Mouse (Mus musculus) forebrain, embryonic 10.5 days (tissue): ENCODE data around the gene Vps54. TPM values are rescaled to one million over a fixed set of nuclear protein-coding genes. Genes with fewer than 3 reads are reported as not detected.

ENCODE experiments used
- DNase-seq: peaks from one replicate; pipeline ENCODE4 v3.0.0-alpha.2; 2017; ENCODE audit warnings: low spot score; ENCODE audit errors: extremely low spot score
- H3K27ac ChIP-seq: fragments of 300-500 bp; sonication (generic); 2 replicates; pipeline ENCODE4 v1.5.1; 2016; ENCODE audit warnings: mild to moderate bottlenecking
- H3K27me3 ChIP-seq: fragments of 300-500 bp; sonication (generic); 2 replicates; pipeline ENCODE4 v1.6.1; 2016; ENCODE audit warnings: mild to moderate bottlenecking; ENCODE audit not compliant: poor library complexity, severe bottlenecking
- H3K36me3 ChIP-seq: fragments of 300-500 bp; sonication (generic); replicated peaks from 2 replicates; pipeline ENCODE4 v1.6.1; 2016; ENCODE audit warnings: mild to moderate bottlenecking, moderate library complexity
- H3K4me1 ChIP-seq: fragments of 300-500 bp; sonication (generic); 2 replicates; pipeline ENCODE4 v1.6.1; 2016
- H3K4me3 ChIP-seq: fragments of 300-500 bp; sonication (generic); 2 replicates; pipeline ENCODE4 v1.5.1; 2016; ENCODE audit warnings: mild to moderate bottlenecking, moderate library complexity
- H3K9me3 ChIP-seq: fragments of 300-500 bp; sonication (generic); 2 replicates; pipeline ENCODE4 v1.6.1; 2016; ENCODE audit warnings: mild to moderate bottlenecking, moderate library complexity
- WGBS: fragments of 180-500 bp; shearing (Covaris S2); methylation state at CpG from one replicate; pipeline ENCODE4 v1.1.7; 2016; 5-methylcytosine and 5-hydroxymethylcytosine counted together
- polyA plus RNA-seq: library from polyadenylated mRNA; unstranded; fragments of >200 nt; fragmentation: Nextera tagmentation; extraction: Ambion mirVana; gene quantifications from 2 replicates; pipeline ENCODE4 v1.2.1, GENCODE M21; 2016

The Vps54 gene
- polyA plus RNA-seq, 1 experiment from 2014 or later = 12.3 TPM

DNA sequence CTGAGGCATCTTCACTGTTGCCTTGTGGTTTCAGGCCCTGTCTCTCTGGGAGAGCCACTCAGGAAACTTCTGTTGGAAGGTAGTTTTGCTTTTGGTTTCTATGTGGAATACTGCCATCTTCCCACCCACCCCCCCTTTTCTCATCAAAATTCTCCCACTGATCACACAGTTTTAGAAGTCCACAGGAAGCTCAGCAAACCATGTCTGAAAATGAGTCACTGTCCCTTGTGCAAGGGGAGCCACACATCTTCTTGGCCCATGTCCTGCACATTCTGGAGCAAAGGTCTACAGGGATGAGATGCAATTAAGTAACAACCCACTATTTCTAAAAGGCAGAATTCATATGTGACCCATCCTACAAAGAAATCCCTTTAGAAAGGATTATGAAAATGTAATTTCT is 14.6 kb upstream of the Vps54 start:
- no peaks in the 10 kb centered on the region for H3K4me1 ChIP-seq
- H3K36me3 ChIP-seq = no peaks in the 10 kb centered on the region
- no peaks in the 10 kb centered on the region for H3K9me3 ChIP-seq
- no peak overlapping the region for H3K27ac ChIP-seq
- no peak overlapping the region for H3K4me3 ChIP-seq
- no peaks in the 10 kb centered on the region for H3K27me3 ChIP-seq
- DNase-seq = no peak

DNA sequence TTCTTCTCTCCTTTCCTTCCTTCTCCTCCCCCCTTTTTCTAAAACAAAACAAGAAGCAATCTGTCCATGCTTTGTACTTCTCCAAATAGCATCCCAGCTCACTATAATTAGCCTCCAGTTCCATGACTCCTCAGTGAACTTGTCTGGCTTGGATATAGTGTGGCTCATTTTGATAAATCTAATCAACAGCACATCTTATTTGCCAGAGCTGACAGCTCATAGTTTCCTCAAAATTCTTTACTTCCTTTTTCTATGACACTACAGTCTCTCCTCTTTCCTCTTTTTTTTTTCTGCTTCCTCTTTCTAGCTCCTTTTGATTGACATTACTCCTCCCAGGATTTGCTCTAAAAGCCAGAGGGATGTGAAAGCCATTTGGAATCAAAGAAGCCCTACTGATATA is 14.1 kb upstream of the Vps54 start:
- no peak for DNase-seq
- no peaks in the 10 kb centered on the region for H3K27me3 ChIP-seq
- no peak overlapping the region for H3K4me3 ChIP-seq
- H3K4me1 ChIP-seq = no peaks in the 10 kb centered on the region
- no peaks in the 10 kb centered on the region for H3K36me3 ChIP-seq
- no peaks in the 10 kb centered on the region for H3K9me3 ChIP-seq
- H3K27ac ChIP-seq = no peak overlapping the region

DNA sequence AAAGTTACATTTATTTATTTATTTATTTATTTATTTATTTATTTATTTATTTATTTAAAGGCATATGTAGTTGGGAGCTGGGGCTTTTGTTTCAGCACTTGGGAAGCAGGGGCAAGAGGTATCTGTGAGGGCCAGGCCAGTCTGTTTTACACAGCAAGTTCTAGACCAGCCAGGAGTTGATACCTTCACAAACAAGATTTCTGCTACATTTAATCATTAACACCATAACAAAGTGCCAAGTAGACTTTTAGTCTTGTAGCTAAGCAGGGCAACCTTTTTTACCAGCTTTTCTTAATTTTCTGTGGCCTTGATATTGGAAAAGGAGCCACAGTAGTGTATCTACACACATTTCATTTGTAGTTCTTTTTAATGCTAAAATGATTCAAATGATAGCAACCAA is 3.7 kb upstream of the Vps54 start:
- no peaks in the 10 kb centered on the region for H3K9me3 ChIP-seq
- H3K4me3 ChIP-seq = no peak overlapping the region
- no peaks in the 10 kb centered on the region for H3K36me3 ChIP-seq
- DNase-seq = no peak
- peaks cover 9% of the 10 kb centered on the region for H3K4me1 ChIP-seq
- H3K27me3 ChIP-seq = no peaks in the 10 kb centered on the region
- H3K27ac ChIP-seq = no peak overlapping the region

DNA sequence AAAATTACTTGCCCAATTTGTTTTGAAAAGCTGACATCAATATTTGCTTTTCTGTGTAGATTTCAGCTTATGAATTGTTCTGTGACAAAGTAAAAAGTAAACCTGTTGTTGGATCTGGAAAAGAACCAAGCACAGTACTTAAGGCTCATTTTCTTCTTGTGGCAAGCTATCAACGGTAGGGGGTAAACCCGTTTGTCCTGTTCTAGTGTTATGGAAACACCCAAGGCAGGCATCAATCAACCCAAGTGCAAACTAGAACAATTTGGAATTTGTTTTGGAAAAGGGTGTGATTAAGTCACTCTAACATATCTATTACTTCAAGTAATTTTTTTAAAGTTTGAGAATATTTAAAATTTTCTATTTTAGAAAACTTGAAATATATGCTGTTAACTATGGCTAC is 3.3 kb upstream of the Vps54 start:
- Histone ChIP-seq H3K4me1 (peaks cover 14% of the 10 kb centered on the region), H3K27me3 (no peaks in the 10 kb centered on the region), H3K36me3 (no peaks in the 10 kb centered on the region), H3K27ac (no peak overlapping the region), H3K9me3 (no peaks in the 10 kb centered on the region), H3K4me3 (no peak overlapping the region)
- DNase-seq = no peak
- WGBS = 81% methylated on average over 2 of the region's 2 CpGs

DNA sequence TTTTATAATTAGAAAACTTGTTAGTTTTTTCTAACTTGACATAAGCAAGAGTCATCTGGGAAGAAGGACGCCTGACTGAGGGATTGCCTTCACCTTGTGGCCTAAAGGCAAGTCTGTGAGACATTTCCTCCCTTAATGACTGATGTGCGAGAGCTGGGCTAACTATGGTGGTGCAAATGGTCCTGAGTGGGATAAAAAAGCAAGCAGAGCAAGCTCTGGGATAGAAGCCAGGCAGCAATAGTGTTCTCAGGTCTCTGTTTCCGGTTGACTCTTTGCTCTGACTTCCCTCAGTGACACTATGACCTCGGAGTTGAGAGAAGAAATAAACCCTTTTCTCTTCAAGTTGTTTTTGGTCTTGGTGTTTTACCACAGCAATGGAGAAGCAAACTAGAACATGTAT is 2.1 kb upstream of the Vps54 start:
- Histone ChIP-seq H3K4me1 (peaks cover 19% of the 10 kb centered on the region), H3K36me3 (no peaks in the 10 kb centered on the region), H3K27ac (no peak overlapping the region), H3K27me3 (no peaks in the 10 kb centered on the region), H3K4me3 (no peak overlapping the region), H3K9me3 (no peaks in the 10 kb centered on the region)
- 83% methylated on average over 4 of the region's 4 CpGs for WGBS
- DNase-seq = no peak

DNA sequence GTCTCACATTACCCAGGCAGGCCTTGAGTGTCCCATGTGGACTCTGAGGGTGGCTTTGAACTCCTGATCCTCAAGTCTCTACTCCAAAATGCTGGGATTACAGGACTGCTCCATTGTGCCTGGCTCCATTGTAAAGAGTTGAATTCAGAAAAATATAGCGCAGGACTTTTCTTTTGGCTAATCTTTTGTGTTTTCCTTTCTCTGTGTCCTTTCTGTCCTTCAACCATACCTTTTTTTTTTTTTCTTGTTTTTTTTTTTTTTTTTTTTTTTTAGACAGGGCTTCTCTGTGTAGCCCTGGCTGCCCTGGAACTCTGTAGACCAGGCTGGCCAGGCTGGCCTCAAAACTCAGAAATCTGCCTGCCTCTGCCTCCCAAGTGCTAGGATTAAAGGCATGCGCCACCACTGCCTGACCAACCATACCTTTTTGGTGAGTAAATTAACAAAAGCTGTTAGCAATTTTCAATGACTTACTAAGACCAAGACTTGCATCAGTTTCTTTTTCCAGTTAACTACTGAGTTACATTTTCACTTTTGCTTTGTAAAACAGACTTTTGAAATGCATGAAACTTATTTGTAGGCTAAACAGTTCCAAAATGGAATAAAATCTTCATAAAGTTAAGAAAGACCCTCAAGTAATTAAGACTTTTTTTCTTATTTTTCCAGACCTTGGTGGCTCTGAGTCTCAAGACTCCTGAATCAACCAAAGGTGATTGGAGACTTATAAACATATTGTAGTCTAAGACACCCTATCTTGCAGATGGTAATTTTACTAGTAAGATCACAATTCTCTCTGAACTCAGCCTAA is 1.4 kb upstream of the Vps54 start:
- H3K27me3 ChIP-seq = no peaks in the 10 kb centered on the region
- H3K4me3 ChIP-seq = peak overlapping the region; percentile 72
- peaks cover 19% of the 10 kb centered on the region for H3K4me1 ChIP-seq
- H3K27ac ChIP-seq = peak overlapping the region; percentile 99
- WGBS = 92% methylated on average over 2 of the region's 2 CpGs
- no peaks in the 10 kb centered on the region for H3K36me3 ChIP-seq
- H3K9me3 ChIP-seq = no peaks in the 10 kb centered on the region
- DNase-seq = no peak

DNA sequence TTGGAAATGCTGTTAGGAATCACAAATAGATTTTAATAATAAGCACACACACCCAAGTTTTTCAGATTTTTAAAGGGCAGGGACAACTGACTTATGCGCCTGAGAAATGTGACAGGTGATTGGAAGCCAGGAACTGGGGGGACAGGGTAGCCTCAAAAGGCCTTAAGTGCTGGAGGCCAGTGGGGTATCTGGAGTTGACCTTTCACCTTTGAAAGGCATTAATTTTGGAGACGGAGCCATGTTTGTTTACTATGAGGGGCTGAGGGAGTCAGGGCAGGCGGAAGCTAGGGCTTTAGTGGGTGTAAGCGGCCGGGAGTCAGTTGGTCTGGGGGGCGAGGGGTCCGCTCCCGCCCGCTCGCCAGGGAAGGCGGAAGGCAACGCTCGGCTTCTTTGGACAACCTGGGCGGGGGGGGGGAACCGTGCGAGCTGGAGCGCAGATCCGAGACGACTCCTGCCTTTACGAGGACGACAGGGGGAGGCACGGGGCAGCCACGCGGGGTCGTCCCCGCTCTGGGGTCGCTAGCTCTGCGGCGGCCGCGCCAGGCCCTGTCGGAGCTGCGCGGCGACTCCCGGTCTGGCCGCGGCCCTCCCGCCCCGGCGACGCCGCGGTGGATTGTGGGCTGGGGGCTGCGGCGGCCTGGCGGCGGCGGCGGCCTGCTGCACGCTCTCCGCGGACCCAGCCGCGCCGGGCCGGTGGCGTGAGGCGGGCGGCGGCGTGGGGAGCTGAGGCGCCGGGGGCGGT is 631 bp upstream of the Vps54 start:
- 1% methylated on average over 65 of the region's 65 CpGs for WGBS
- H3K4me3 ChIP-seq = peak overlapping the region; percentile 72
- peak; percentile 64 for DNase-seq

DNA sequence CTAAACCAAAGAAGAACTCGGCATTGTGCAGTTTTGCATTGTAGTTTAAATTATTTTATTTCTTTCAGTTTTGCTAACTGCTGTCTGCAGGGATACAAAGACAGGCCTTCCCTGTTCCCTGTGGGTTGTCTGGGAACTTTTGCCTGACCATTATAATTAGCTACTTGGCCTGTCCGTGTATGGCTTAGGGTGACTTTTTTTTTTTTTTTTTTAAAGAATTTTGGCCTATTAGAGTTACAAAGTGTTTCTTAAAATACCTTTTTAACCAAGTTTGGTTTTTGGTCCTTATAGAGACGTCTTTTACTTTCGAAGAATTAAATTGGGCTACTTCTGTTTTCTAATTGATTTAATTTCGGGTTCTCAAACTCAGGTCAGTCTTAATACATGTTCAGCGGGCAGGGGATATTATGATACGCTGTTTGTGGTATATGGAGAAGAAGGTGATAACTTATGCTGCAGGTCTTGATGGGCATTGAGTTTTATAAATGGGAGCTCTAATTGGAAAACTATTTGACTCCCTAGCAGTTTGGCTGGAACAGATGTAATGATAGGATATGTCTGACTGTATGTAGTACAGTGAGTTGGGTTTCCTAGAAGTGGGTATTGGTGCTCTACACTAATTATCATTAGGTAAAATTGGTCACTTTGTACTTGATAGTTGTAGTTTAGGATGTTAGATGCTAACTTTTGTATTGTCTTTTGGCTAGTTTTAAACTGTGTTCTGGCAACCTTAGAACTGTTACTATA is 855 bp downstream of the Vps54 start:
- Histone ChIP-seq H3K4me3 (peak overlapping the region; percentile 72), H3K27me3 (no peaks in the 10 kb centered on the region), H3K27ac (peak overlapping the region; percentile 99), H3K4me1 (peaks cover 19% of the 10 kb centered on the region), H3K36me3 (no peaks in the 10 kb centered on the region), H3K9me3 (no peaks in the 10 kb centered on the region)
- WGBS = 32% methylated on average over 7 of the region's 7 CpGs
- no peak for DNase-seq

More for the DNA sequence above, 631 bp upstream of the Vps54 start:
- Histone ChIP-seq H3K27me3 (no peaks in the 10 kb centered on the region), H3K36me3 (no peaks in the 10 kb centered on the region), H3K27ac (peak overlapping the region; percentile 99), H3K4me1 (peaks cover 19% of the 10 kb centered on the region), H3K9me3 (no peaks in the 10 kb centered on the region)

DNA sequence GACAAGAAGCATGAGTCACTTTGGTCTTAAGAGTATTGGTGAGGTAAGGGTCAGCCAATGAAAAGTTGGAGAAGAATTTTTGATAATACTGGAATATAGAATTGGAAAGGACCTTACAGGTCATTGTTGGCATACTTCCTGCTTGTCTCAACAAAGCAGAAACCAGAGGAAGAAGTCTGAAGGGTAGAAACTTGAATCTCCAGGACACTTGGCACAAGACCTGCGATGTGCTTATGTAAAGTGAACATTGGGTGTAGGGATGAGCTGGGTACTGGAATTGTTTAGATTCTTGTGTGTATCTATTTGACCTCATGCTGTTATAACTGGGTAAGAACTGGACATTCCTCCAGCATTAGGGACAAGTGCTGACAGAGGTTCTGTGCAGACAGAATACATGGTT is 2.3 kb downstream of the Vps54 start:
- Histone ChIP-seq H3K4me3 (no peak overlapping the region), H3K36me3 (peaks cover 2% of the 10 kb centered on the region), H3K4me1 (peaks cover 19% of the 10 kb centered on the region), H3K9me3 (no peaks in the 10 kb centered on the region), H3K27me3 (no peaks in the 10 kb centered on the region), H3K27ac (no peak overlapping the region)
- no peak for DNase-seq
- 90% methylated on average over 1 of the region's 1 CpGs for WGBS

DNA sequence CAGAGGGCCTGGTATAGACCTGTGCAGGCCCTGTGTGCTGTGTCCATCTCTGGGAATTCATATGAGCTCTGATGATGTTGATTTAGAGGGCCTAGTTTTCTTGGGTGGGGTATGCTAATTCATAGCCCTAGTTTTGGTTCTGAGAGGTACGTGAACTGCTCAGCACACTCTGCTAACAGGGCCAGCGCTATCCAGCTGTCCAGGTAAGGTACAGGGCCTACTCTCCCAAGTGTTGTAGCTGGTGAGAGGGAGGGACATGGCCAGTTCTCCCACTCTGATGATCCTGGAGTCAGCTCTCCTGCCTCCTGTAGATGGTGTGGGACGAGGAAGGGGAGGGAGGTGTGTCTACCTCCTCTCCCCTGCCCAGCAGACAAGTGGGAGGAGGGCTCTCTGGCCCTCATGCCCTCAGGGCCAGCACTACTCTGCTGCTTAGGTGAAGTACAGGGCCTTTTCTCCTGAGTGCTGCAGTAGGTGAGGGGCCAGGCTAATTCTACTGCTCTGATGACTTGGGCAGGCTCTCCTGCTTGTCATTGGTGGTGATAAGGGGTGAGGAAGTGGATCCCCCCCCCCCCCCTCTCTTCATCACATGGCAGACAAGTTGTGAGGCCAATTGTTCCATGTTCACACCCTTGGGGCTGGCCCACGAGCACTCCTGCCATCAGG is 8.3 kb downstream of the Vps54 start:
- WGBS = 77% methylated on average over 4 of the region's 4 CpGs
- no peak overlapping the region for H3K4me3 ChIP-seq
- H3K27me3 ChIP-seq = no peaks in the 10 kb centered on the region
- DNase-seq = no peak
- H3K4me1 ChIP-seq = peaks cover 6% of the 10 kb centered on the region
- no peaks in the 10 kb centered on the region for H3K9me3 ChIP-seq
- H3K27ac ChIP-seq = no peak overlapping the region
- peaks cover 27% of the 10 kb centered on the region for H3K36me3 ChIP-seq

DNA sequence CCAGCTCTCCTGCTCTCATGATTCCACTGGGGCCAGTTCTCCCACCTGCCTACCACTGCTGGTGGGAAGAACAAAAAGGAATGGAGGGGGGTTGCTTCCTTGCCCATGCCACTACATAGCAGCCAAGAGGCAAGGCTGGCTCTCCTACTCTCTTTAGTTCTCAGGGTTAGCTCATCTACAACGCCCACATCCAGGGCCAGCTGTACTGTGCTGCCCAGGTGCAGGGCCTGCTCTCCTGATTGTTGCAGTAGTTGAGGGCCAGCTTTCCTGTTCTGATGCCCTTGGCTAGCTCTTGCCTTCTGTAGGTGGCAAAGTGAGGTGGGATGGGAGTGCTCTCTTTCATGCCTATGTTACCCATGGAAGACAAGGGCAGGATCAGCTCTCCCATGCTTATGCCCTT is 8.9 kb downstream of the Vps54 start:
- Histone ChIP-seq H3K4me3 (no peak overlapping the region), H3K27ac (no peak overlapping the region), H3K4me1 (peaks cover 12% of the 10 kb centered on the region), H3K9me3 (no peaks in the 10 kb centered on the region), H3K27me3 (no peaks in the 10 kb centered on the region), H3K36me3 (peaks cover 27% of the 10 kb centered on the region)
- 80% methylated on average over 1 of the region's 1 CpGs for WGBS
- no peak for DNase-seq

DNA sequence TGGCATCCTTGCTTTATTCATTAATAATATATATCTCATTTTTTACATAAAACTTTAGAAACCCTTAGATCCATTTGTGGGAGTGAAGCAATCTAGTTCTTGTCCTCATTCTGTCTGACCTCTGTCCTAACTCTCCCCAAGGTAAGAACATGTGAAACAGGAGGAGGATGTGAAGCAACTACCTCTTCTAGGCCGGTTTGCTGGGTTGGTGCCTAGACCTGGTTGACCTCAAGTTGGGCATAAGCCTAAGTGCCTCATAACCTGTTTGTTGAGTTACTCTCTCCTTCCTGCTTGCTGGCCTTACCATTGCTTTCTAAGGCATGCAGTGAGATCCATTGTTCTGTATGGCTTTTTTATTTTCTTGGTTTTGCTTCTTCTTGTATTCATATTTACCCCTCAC is 11.3 kb downstream of the Vps54 start:
- WGBS = 88% methylated on average over 1 of the region's 1 CpGs
- Histone ChIP-seq H3K27ac (no peak overlapping the region), H3K9me3 (no peaks in the 10 kb centered on the region), H3K27me3 (no peaks in the 10 kb centered on the region), H3K36me3 (peaks cover 27% of the 10 kb centered on the region), H3K4me3 (no peak overlapping the region), H3K4me1 (peaks cover 16% of the 10 kb centered on the region)
- no peak for DNase-seq
